Mouse (Mus musculus): ENCODE measurements around the gene Epn2. TPM values are rescaled to one million over a fixed set of nuclear protein-coding genes. Genes with fewer than 3 reads are reported as not detected.

Gene Epn2
- polyA plus RNA-seq (2015; fragmentation: Nextera tagmentation; extraction: Ambion mirVana): 22.1 and 25.5 TPM in 2 replicates

GRCm38 (mm10) chr11:61578983-61579877 lies at the start of gene Epn2:
Gene Epn2 (minus strand): TSS chr11:61579687.
- H3K4me2 ChIP-seq: peak within 1 kb of the TSS; percentile 90
- WGBS: under 1% methylated on average over 81 of the region's 93 CpGs
- H3K27ac ChIP-seq: peak within 1 kb of the TSS; percentile 91
- H3K9ac ChIP-seq: peak within 1 kb of the TSS; percentile 93
- peak within 1 kb of the TSS; percentile 79 for H3K4me3 ChIP-seq (replicated peaks)
- H3K4me1 ChIP-seq: peaks cover 17% of the 10 kb centered on the region
- ATAC-seq (replicated peaks; ENCODE audit: low FRiP score): peak; percentile 95
- 0 out of 2 replicates have a peak, but pooled peaks cover 3% of the 10 kb centered on the region for H3K36me3 ChIP-seq
- no peaks in the 10 kb centered on the region for H3K27me3 ChIP-seq
- no peaks in the 10 kb centered on the region for H3K9me3 ChIP-seq (replicated peaks)

- Histone ChIP-seq H3K4me3 (replicated peaks) (no peak overlapping the region), H3K27me3 (no peaks in the 10 kb centered on the region), H3K4me1 (no peaks in the 10 kb centered on the region), H3K4me2 (no peak overlapping the region), H3K27ac (no peak overlapping the region), H3K36me3 (no peaks in the 10 kb centered on the region), H3K9me3 (replicated peaks) (peaks cover 4% of the 10 kb centered on the region; the same call in 1 of the 2 replicates), H3K9ac (no peak overlapping the region)
- 95% methylated on average over 1 of the region's 1 CpGs for WGBS
- ATAC-seq (replicated peaks; ENCODE audit: low FRiP score): no peak
These were observed 47.0 kb upstream of the Epn2 start for GRCm38 (mm10) chr11:61626509-61626908.

GRCm38 (mm10) chr11:61625136-61625535 lies 45.6 kb upstream of the Epn2 start:
- H3K27me3 ChIP-seq: no peaks in the 10 kb centered on the region
- H3K9ac ChIP-seq: no peak overlapping the region
- H3K9me3 ChIP-seq (replicated peaks): peaks cover 3% of the 10 kb centered on the region; the same call in 1 of the 2 replicates
- peaks cover 7% of the 10 kb centered on the region; the same call in 1 of the 2 replicates for H3K4me1 ChIP-seq
- no peak overlapping the region for H3K27ac ChIP-seq
- H3K36me3 ChIP-seq: no peaks in the 10 kb centered on the region
- H3K4me2 ChIP-seq: no peak overlapping the region
- WGBS: 76% methylated on average over 7 of the region's 7 CpGs
- ATAC-seq (replicated peaks; ENCODE audit: low FRiP score): no peak
- H3K4me3 ChIP-seq (replicated peaks): no peak overlapping the region

GRCm38 (mm10) chr11:61620762-61621161 lies 41.3 kb upstream of the Epn2 start:
- 68% methylated on average over 8 of the region's 8 CpGs for WGBS

GRCm38 (mm10) chr11:61620254-61620670 lies 40.8 kb upstream of the Epn2 start:
- peak; percentile 68 for ATAC-seq (replicated peaks; ENCODE audit: low FRiP score)
- peak overlapping the region; percentile 48 for H3K4me3 ChIP-seq (replicated peaks)
- H3K9me3 ChIP-seq (replicated peaks): no peaks in the 10 kb centered on the region
- no peaks in the 10 kb centered on the region for H3K36me3 ChIP-seq
- peak overlapping the region; percentile 19 for H3K9ac ChIP-seq
- under 1% methylated on average over 16 of the region's 17 CpGs for WGBS
- 0 out of 2 replicates have a peak overlapping the region, but pooled peaks have one; percentile 45 for H3K27ac ChIP-seq
- H3K4me2 ChIP-seq: peak overlapping the region; percentile 81
- peaks cover 26% of the 10 kb centered on the region for H3K4me1 ChIP-seq
- peaks cover 3% of the 10 kb centered on the region; the same call in 1 of the 2 replicates for H3K27me3 ChIP-seq

More at GRCm38 (mm10) chr11:61620762-61621161, 41.3 kb upstream of the Epn2 start:
- H3K27me3 ChIP-seq: peaks cover 3% of the 10 kb centered on the region; the same call in 1 of the 2 replicates
- no peak overlapping the region for H3K27ac ChIP-seq
- H3K36me3 ChIP-seq: no peaks in the 10 kb centered on the region
- peak overlapping the region; percentile 48 for H3K4me3 ChIP-seq (replicated peaks)
- H3K4me1 ChIP-seq: peaks cover 21% of the 10 kb centered on the region
- ATAC-seq (replicated peaks; ENCODE audit: low FRiP score): no peak
- peak overlapping the region; percentile 19; the same call in 1 of the 2 replicates for H3K9ac ChIP-seq
- H3K9me3 ChIP-seq (replicated peaks): no peaks in the 10 kb centered on the region
- peak overlapping the region; percentile 81 for H3K4me2 ChIP-seq

GRCm38 (mm10) chr11:61619791-61620241 lies 40.3 kb upstream of the Epn2 start:
- peak; percentile 30; the same call in 1 of the 2 replicates for ATAC-seq (replicated peaks; ENCODE audit: low FRiP score)
- Histone ChIP-seq H3K4me2 (peak overlapping the region; percentile 81), H3K36me3 (no peaks in the 10 kb centered on the region), H3K4me3 (replicated peaks) (peak overlapping the region; percentile 48), H3K27ac (0 out of 2 replicates have a peak overlapping the region, but pooled peaks have one; percentile 45), H3K4me1 (peaks cover 27% of the 10 kb centered on the region), H3K27me3 (peaks cover 3% of the 10 kb centered on the region; the same call in 1 of the 2 replicates), H3K9ac (peak overlapping the region; percentile 31; the same call in 1 of the 2 replicates), H3K9me3 (replicated peaks) (no peaks in the 10 kb centered on the region)
- WGBS: under 1% methylated on average over 16 of the region's 17 CpGs

- no peaks in the 10 kb centered on the region for H3K9me3 ChIP-seq (replicated peaks)
- 0 out of 2 replicates have a peak overlapping the region, but pooled peaks have one; percentile 31 for H3K9ac ChIP-seq
- H3K4me1 ChIP-seq: peaks cover 29% of the 10 kb centered on the region
- 4% methylated on average over 6 of the region's 6 CpGs for WGBS
- H3K27ac ChIP-seq: no peak overlapping the region
- H3K27me3 ChIP-seq: peaks cover 3% of the 10 kb centered on the region; the same call in 1 of the 2 replicates
- H3K4me3 ChIP-seq (replicated peaks): peak overlapping the region; percentile 48
- no peaks in the 10 kb centered on the region for H3K36me3 ChIP-seq
- peak overlapping the region; percentile 81 for H3K4me2 ChIP-seq
- no peak for ATAC-seq (replicated peaks; ENCODE audit: low FRiP score)
These were observed 39.9 kb upstream of the Epn2 start for GRCm38 (mm10) chr11:61619356-61619755.

GRCm38 (mm10) chr11:61618571-61618970 lies 39.1 kb upstream of the Epn2 start:
- Histone ChIP-seq H3K27ac (no peak overlapping the region), H3K27me3 (peaks cover 3% of the 10 kb centered on the region; the same call in 1 of the 2 replicates), H3K9ac (no peak overlapping the region), H3K4me2 (no peak overlapping the region), H3K36me3 (no peaks in the 10 kb centered on the region), H3K4me3 (replicated peaks) (no peak overlapping the region), H3K4me1 (peaks cover 32% of the 10 kb centered on the region), H3K9me3 (replicated peaks) (no peaks in the 10 kb centered on the region)
- 83% methylated on average over 8 of the region's 8 CpGs for WGBS
- ATAC-seq (replicated peaks; ENCODE audit: low FRiP score): no peak

GRCm38 (mm10) chr11:61618131-61618530 lies 38.6 kb upstream of the Epn2 start:
- Histone ChIP-seq H3K4me2 (no peak overlapping the region), H3K4me1 (peaks cover 32% of the 10 kb centered on the region), H3K9ac (no peak overlapping the region), H3K27me3 (peaks cover 3% of the 10 kb centered on the region; the same call in 1 of the 2 replicates), H3K9me3 (replicated peaks) (no peaks in the 10 kb centered on the region), H3K4me3 (replicated peaks) (no peak overlapping the region), H3K36me3 (no peaks in the 10 kb centered on the region), H3K27ac (no peak overlapping the region)
- 86% methylated on average over 8 of the region's 8 CpGs for WGBS
- no peak for ATAC-seq (replicated peaks; ENCODE audit: low FRiP score)

GRCm38 (mm10) chr11:61617293-61617975 lies 37.9 kb upstream of the Epn2 start:
- H3K9ac ChIP-seq: no peak overlapping the region
- H3K36me3 ChIP-seq: no peaks in the 10 kb centered on the region
- no peak overlapping the region for H3K4me2 ChIP-seq
- 71% methylated on average over 7 of the region's 7 CpGs for WGBS
- no peaks in the 10 kb centered on the region for H3K9me3 ChIP-seq (replicated peaks)
- no peak overlapping the region for H3K4me3 ChIP-seq (replicated peaks)
- peaks cover 3% of the 10 kb centered on the region; the same call in 1 of the 2 replicates for H3K27me3 ChIP-seq
- ATAC-seq (replicated peaks; ENCODE audit: low FRiP score): no peak
- peaks cover 32% of the 10 kb centered on the region for H3K4me1 ChIP-seq
- no peak overlapping the region for H3K27ac ChIP-seq

GRCm38 (mm10) chr11:61616523-61617292 lies 37.2 kb upstream of the Epn2 start:
- 79% methylated on average over 9 of the region's 9 CpGs for WGBS
- Histone ChIP-seq H3K36me3 (no peaks in the 10 kb centered on the region), H3K27ac (no peak overlapping the region), H3K9me3 (replicated peaks) (no peaks in the 10 kb centered on the region), H3K9ac (no peak overlapping the region), H3K4me2 (no peak overlapping the region), H3K4me1 (peaks cover 32% of the 10 kb centered on the region), H3K4me3 (replicated peaks) (no peak overlapping the region), H3K27me3 (peaks cover 3% of the 10 kb centered on the region; the same call in 1 of the 2 replicates)
- ATAC-seq (replicated peaks; ENCODE audit: low FRiP score): no peak

All from kidney, embryonic 15.5 days (tissue).